Mouse (Mus musculus): Measurements from ENCODE around the gene Dusp10. TPM values are rescaled to one million over a fixed set of nuclear protein-coding genes. Genes with fewer than 3 reads are reported as not detected.
A peak's percentile ranks its signal among the peaks of the same experiment; 100 is the strongest.

Dusp10 gene
- polyA plus RNA-seq, 1 experiment from 2014 or later: 7.0 TPM

GRCm38 (mm10) chr1:184032682-184033389, 19.7 kb downstream of the Dusp10 start:
- no peaks in the 10 kb centered on the region for H3K9me3 ChIP-seq
- WGBS: 23% methylated on average over 19 of the region's 19 CpGs

GRCm38 (mm10) chr1:184033390-184034010, 20.4 kb downstream of the Dusp10 start:
- Histone ChIP-seq H3K9me3 (no peaks in the 10 kb centered on the region), H3K4me3 (replicated peaks) (peak overlapping the region; percentile 74), H3K9ac (replicated peaks) (peak overlapping the region; percentile 86), H3K27me3 (peaks cover 15% of the 10 kb centered on the region), H3K4me2 (peak overlapping the region; percentile 84), H3K27ac (peak overlapping the region; percentile 97), H3K4me1 (replicated peaks) (peaks cover 17% of the 10 kb centered on the region), H3K36me3 (peaks cover 6% of the 10 kb centered on the region; the same call in 1 of the 2 replicates)
- peak; percentile 79 for ATAC-seq (ENCODE audit: insufficient number of reproducible peaks, insufficient read depth, low FRiP score, low TSS enrichment, low read depth)
- under 1% methylated on average over 63 of the region's 63 CpGs for WGBS

More at GRCm38 (mm10) chr1:184032682-184033389, 19.7 kb downstream of the Dusp10 start:
- Histone ChIP-seq H3K36me3 (peaks cover 6% of the 10 kb centered on the region; the same call in 1 of the 2 replicates), H3K9ac (replicated peaks) (peak overlapping the region; percentile 86), H3K4me1 (replicated peaks) (peaks cover 17% of the 10 kb centered on the region), H3K27ac (peak overlapping the region; percentile 97), H3K4me2 (peak overlapping the region; percentile 84), H3K4me3 (replicated peaks) (peak overlapping the region; percentile 74), H3K27me3 (peaks cover 15% of the 10 kb centered on the region)
- no peak; the same call in 1 of the 2 replicates for ATAC-seq (ENCODE audit: insufficient number of reproducible peaks, insufficient read depth, low FRiP score, low TSS enrichment, low read depth)

GRCm38 (mm10) chr1:184034011-184034557, 21.0 kb downstream of the Dusp10 start, which contains the start of gene 1700056E22Rik:
Gene 1700056E22Rik (minus strand): TSS chr1:184034301.
- peak; percentile 99 for ATAC-seq (ENCODE audit: insufficient number of reproducible peaks, insufficient read depth, low FRiP score, low TSS enrichment, low read depth)
- peaks cover 6% of the 10 kb centered on the region; the same call in 1 of the 2 replicates for H3K36me3 ChIP-seq

GRCm38 (mm10) chr1:184034741-184035181, 21.7 kb downstream of the Dusp10 start:
- Histone ChIP-seq H3K27ac (peak overlapping the region; percentile 59; the same call in 1 of the 2 replicates), H3K4me3 (replicated peaks) (peak overlapping the region; percentile 74), H3K4me2 (peak overlapping the region; percentile 78), H3K9ac (replicated peaks) (peak overlapping the region; percentile 57), H3K27me3 (peaks cover 15% of the 10 kb centered on the region), H3K36me3 (peaks cover 6% of the 10 kb centered on the region; the same call in 1 of the 2 replicates), H3K9me3 (no peaks in the 10 kb centered on the region), H3K4me1 (replicated peaks) (peaks cover 17% of the 10 kb centered on the region)
- WGBS: 0% methylated on average over 12 of the region's 12 CpGs
- no peak for ATAC-seq (ENCODE audit: insufficient number of reproducible peaks, insufficient read depth, low FRiP score, low TSS enrichment, low read depth)

More at GRCm38 (mm10) chr1:184034011-184034557, 21.0 kb downstream of the Dusp10 start, which contains the start of gene 1700056E22Rik:
- Histone ChIP-seq H3K4me2 (peak within 1 kb of the TSS; percentile 84), H3K4me1 (replicated peaks) (peaks cover 17% of the 10 kb centered on the region), H3K27ac (peak within 1 kb of the TSS; percentile 97), H3K9me3 (no peaks in the 10 kb centered on the region), H3K27me3 (peaks cover 15% of the 10 kb centered on the region), H3K4me3 (replicated peaks) (peak within 1 kb of the TSS; percentile 74), H3K9ac (replicated peaks) (peak within 1 kb of the TSS; percentile 86)
- WGBS: under 1% methylated on average over 38 of the region's 38 CpGs

- no peak overlapping the region for H3K27ac ChIP-seq
- 7% methylated on average over 12 of the region's 12 CpGs for WGBS
Measured at GRCm38 (mm10) chr1:184035346-184035903, 22.3 kb downstream of the Dusp10 start.

GRCm38 (mm10) chr1:184037802-184038201, 24.7 kb downstream of the Dusp10 start:
- Histone ChIP-seq H3K4me1 (replicated peaks) (peaks cover 27% of the 10 kb centered on the region), H3K36me3 (peaks cover 6% of the 10 kb centered on the region; the same call in 1 of the 2 replicates), H3K4me3 (replicated peaks) (no peak overlapping the region), H3K4me2 (no peak overlapping the region), H3K9ac (replicated peaks) (no peak overlapping the region), H3K9me3 (no peaks in the 10 kb centered on the region), H3K27me3 (peaks cover 11% of the 10 kb centered on the region), H3K27ac (no peak overlapping the region)
- WGBS: 87% methylated on average over 4 of the region's 4 CpGs
- no peak for ATAC-seq (ENCODE audit: insufficient number of reproducible peaks, insufficient read depth, low FRiP score, low TSS enrichment, low read depth)

More at GRCm38 (mm10) chr1:184035346-184035903, 22.3 kb downstream of the Dusp10 start:
- Histone ChIP-seq H3K9me3 (no peaks in the 10 kb centered on the region), H3K4me3 (replicated peaks) (peak overlapping the region; percentile 74), H3K4me2 (peak overlapping the region; percentile 78), H3K4me1 (replicated peaks) (peaks cover 17% of the 10 kb centered on the region), H3K9ac (replicated peaks) (peak overlapping the region; percentile 57), H3K27me3 (peaks cover 15% of the 10 kb centered on the region), H3K36me3 (peaks cover 6% of the 10 kb centered on the region; the same call in 1 of the 2 replicates)
- no peak for ATAC-seq (ENCODE audit: insufficient number of reproducible peaks, insufficient read depth, low FRiP score, low TSS enrichment, low read depth)

- H3K4me2 ChIP-seq: no peak overlapping the region
- H3K4me1 ChIP-seq (replicated peaks): peaks cover 22% of the 10 kb centered on the region
- no peak overlapping the region for H3K4me3 ChIP-seq (replicated peaks)
- no peak overlapping the region for H3K9ac ChIP-seq (replicated peaks)
- H3K27me3 ChIP-seq: peaks cover 11% of the 10 kb centered on the region
- no peak overlapping the region for H3K27ac ChIP-seq
- no peaks in the 10 kb centered on the region for H3K9me3 ChIP-seq
- WGBS: 86% methylated on average over 10 of the region's 10 CpGs
- ATAC-seq (ENCODE audit: insufficient number of reproducible peaks, insufficient read depth, low FRiP score, low TSS enrichment, low read depth): no peak
- H3K36me3 ChIP-seq: peaks cover 6% of the 10 kb centered on the region; the same call in 1 of the 2 replicates
Measured at GRCm38 (mm10) chr1:184039301-184039700, 26.2 kb downstream of the Dusp10 start.

- Histone ChIP-seq H3K4me3 (replicated peaks) (no peak overlapping the region), H3K36me3 (peaks cover 6% of the 10 kb centered on the region; the same call in 1 of the 2 replicates), H3K27ac (no peak overlapping the region), H3K27me3 (peaks cover 11% of the 10 kb centered on the region), H3K9ac (replicated peaks) (no peak overlapping the region), H3K4me1 (replicated peaks) (peaks cover 22% of the 10 kb centered on the region), H3K9me3 (no peaks in the 10 kb centered on the region), H3K4me2 (no peak overlapping the region)
- 72% methylated on average over 11 of the region's 11 CpGs for WGBS
- no peak for ATAC-seq (ENCODE audit: insufficient number of reproducible peaks, insufficient read depth, low FRiP score, low TSS enrichment, low read depth)
Measured at GRCm38 (mm10) chr1:184040181-184040580, 27.1 kb downstream of the Dusp10 start.

GRCm38 (mm10) chr1:184040906-184041305, 27.8 kb downstream of the Dusp10 start:
- peaks cover 4% of the 10 kb centered on the region for H3K27me3 ChIP-seq
- H3K36me3 ChIP-seq: peaks cover 6% of the 10 kb centered on the region; the same call in 1 of the 2 replicates
- ATAC-seq (ENCODE audit: insufficient number of reproducible peaks, insufficient read depth, low FRiP score, low TSS enrichment, low read depth): no peak
- H3K27ac ChIP-seq: no peak overlapping the region
- H3K9ac ChIP-seq (replicated peaks): peak overlapping the region; percentile 31; the same call in 1 of the 2 replicates
- WGBS: 72% methylated on average over 1 of the region's 1 CpGs
- no peak overlapping the region for H3K4me3 ChIP-seq (replicated peaks)
- peak overlapping the region; percentile 15; the same call in 1 of the 2 replicates for H3K4me2 ChIP-seq
- no peaks in the 10 kb centered on the region for H3K9me3 ChIP-seq
- peaks cover 23% of the 10 kb centered on the region for H3K4me1 ChIP-seq (replicated peaks)

- peak overlapping the region; percentile 45; the same call in 1 of the 2 replicates for H3K27ac ChIP-seq
- no peak for ATAC-seq (ENCODE audit: insufficient number of reproducible peaks, insufficient read depth, low FRiP score, low TSS enrichment, low read depth)
- peaks cover 29% of the 10 kb centered on the region for H3K4me1 ChIP-seq (replicated peaks)
- no peaks in the 10 kb centered on the region for H3K9me3 ChIP-seq
- peaks cover 5% of the 10 kb centered on the region; the same call in 1 of the 2 replicates for H3K36me3 ChIP-seq
- 61% methylated on average over 9 of the region's 9 CpGs for WGBS
- H3K9ac ChIP-seq (replicated peaks): no peak overlapping the region
- no peak overlapping the region for H3K4me3 ChIP-seq (replicated peaks)
- H3K27me3 ChIP-seq: no peaks in the 10 kb centered on the region
- peak overlapping the region; percentile 10; the same call in 1 of the 2 replicates for H3K4me2 ChIP-seq
Measured at GRCm38 (mm10) chr1:184041778-184042573, 28.9 kb downstream of the Dusp10 start.
